Mouse (Mus musculus): ENCODE measurements around the gene Atl1.

GRCm38 (mm10) chr12:69968154-69968553 lies 75.7 kb downstream of the Atl1 start:
- TF ChIP-seq ETS1 (IDR thresholded peaks at IDR 0.05; ENCODE audit: low read depth, low read length) (no peak), POLR2A (IDR thresholded peaks at IDR 0.05; ENCODE audit: control insufficient read depth in 1 of 2, insufficient read depth in 1 of 2, low read depth in 1 of 2, low read length in 2 of 2, poor library complexity in 1 of 2) (no peak), TBP (IDR thresholded peaks at IDR 0.05; ENCODE audit: low read depth, low read length) (no peak), CTCF (IDR thresholded peaks at IDR 0.05 in 2 of 3, conservative IDR thresholded peaks at IDR 0.05 in 1 of 3; ENCODE audit: control insufficient read depth in 1 of 3, insufficient read depth in 1 of 3, low read depth in 2 of 3, low read length in 3 of 3, poor library complexity in 1 of 3, severe bottlenecking in 1 of 3) (no peak), RCOR1 (IDR thresholded peaks at IDR 0.05; ENCODE audit: low read depth, low read length) (no peak), MAX (IDR thresholded peaks at IDR 0.05; ENCODE audit: low read length) (no peak), GATA1 (IDR thresholded peaks at IDR 0.05; ENCODE audit: low read depth, low read length) (no peak), ZKSCAN1 (IDR thresholded peaks at IDR 0.05; ENCODE audit: low read depth, low read length) (no peak), POLR2AphosphoS2 (IDR thresholded peaks at IDR 0.05; ENCODE audit: low read length) (no peak), ZC3H11A (IDR thresholded peaks at IDR 0.05; ENCODE audit: low read depth, low read length) (no peak), BHLHE40 (IDR thresholded peaks at IDR 0.05; ENCODE audit: borderline replicate concordance, low read depth, low read length) (no peak)
